Mouse (Mus musculus): ENCODE results near the gene Gjd3.
"Not testable (repeated sequence)": the region's sequence is repeated elsewhere in the genome, so short reads cannot be mapped to it uniquely, and the experiment has no call there.

Gjd3 gene

GRCm38 (mm10) chr11:98944897-98945604, 37.8 kb downstream of the Gjd3 start:
- DNase-seq (ENCODE audit: low spot score): no peak

- DNase-seq (ENCODE audit: low spot score): no peak
Measured at GRCm38 (mm10) chr11:98943741-98944461, 38.9 kb downstream of the Gjd3 start.

- DNase-seq (ENCODE audit: low spot score): no peak
Measured at GRCm38 (mm10) chr11:98942923-98943641, 39.7 kb downstream of the Gjd3 start.

GRCm38 (mm10) chr11:98942555-98942922, 40.3 kb downstream of the Gjd3 start:
- DNase-seq (ENCODE audit: low spot score): no peak

- peak; percentile 73 for DNase-seq (ENCODE audit: low spot score)
Measured at GRCm38 (mm10) chr11:98941826-98942550, 40.8 kb downstream of the Gjd3 start.

GRCm38 (mm10) chr11:98941341-98941825, 41.4 kb downstream of the Gjd3 start:
- peak; percentile 74 for DNase-seq (ENCODE audit: low spot score)

- no peak for DNase-seq (ENCODE audit: low spot score)
Measured at GRCm38 (mm10) chr11:98940776-98941175, 42.0 kb downstream of the Gjd3 start.

GRCm38 (mm10) chr11:98939953-98940641, 42.7 kb downstream of the Gjd3 start:
- peak; percentile 47 for DNase-seq (ENCODE audit: low spot score)

- no peak for DNase-seq (ENCODE audit: low spot score)
Measured at GRCm38 (mm10) chr11:98939084-98939952, 43.5 kb downstream of the Gjd3 start.

GRCm38 (mm10) chr11:98938701-98939083, 44.1 kb downstream of the Gjd3 start:
- no peak for DNase-seq (ENCODE audit: low spot score)

- DNase-seq (ENCODE audit: low spot score): no peak
Measured at GRCm38 (mm10) chr11:98937914-98938694, 44.7 kb downstream of the Gjd3 start.

- peak; percentile 62 for DNase-seq (ENCODE audit: low spot score)
Measured at GRCm38 (mm10) chr11:98937410-98937913, 45.4 kb downstream of the Gjd3 start.

- DNase-seq (ENCODE audit: low spot score): no peak
Measured at GRCm38 (mm10) chr11:98936606-98937409, 46.0 kb downstream of the Gjd3 start.

GRCm38 (mm10) chr11:98936170-98936569, 46.6 kb downstream of the Gjd3 start:
- DNase-seq (ENCODE audit: low spot score): no peak

- no peak for DNase-seq (ENCODE audit: low spot score)
Measured at GRCm38 (mm10) chr11:98935123-98935522, 47.7 kb downstream of the Gjd3 start.

GRCm38 (mm10) chr11:98934367-98934766, 48.4 kb downstream of the Gjd3 start:
- DNase-seq (ENCODE audit: low spot score): no peak

- DNase-seq (ENCODE audit: low spot score): not testable (repeated sequence)
Measured at GRCm38 (mm10) chr11:98933847-98934246, 49.0 kb downstream of the Gjd3 start.

- DNase-seq (ENCODE audit: low spot score): peak; percentile 66
Measured at GRCm38 (mm10) chr11:98933151-98933550, 49.7 kb downstream of the Gjd3 start.
